Mouse (Mus musculus): ENCODE measurements around the gene Rad52. TPM values are rescaled to one million over a fixed set of nuclear protein-coding genes. Genes with fewer than 3 reads are reported as not detected.

Gene Rad52
- 10 to 100 TPM; 12.3 to 14.3 TPM for total RNA-seq (2021)
- long read RNA-seq, experiment 1, partial matches to known transcripts = 0 of 8 reads
- long read RNA-seq, experiment 1, other reads (novel, unspliced or antisense) = 4 of 8 reads
- long read RNA-seq, experiment 2, partial matches to known transcripts = 2 of 17 reads
- long read RNA-seq, experiment 2, other reads (novel, unspliced or antisense) = 12 of 17 reads

DNA sequence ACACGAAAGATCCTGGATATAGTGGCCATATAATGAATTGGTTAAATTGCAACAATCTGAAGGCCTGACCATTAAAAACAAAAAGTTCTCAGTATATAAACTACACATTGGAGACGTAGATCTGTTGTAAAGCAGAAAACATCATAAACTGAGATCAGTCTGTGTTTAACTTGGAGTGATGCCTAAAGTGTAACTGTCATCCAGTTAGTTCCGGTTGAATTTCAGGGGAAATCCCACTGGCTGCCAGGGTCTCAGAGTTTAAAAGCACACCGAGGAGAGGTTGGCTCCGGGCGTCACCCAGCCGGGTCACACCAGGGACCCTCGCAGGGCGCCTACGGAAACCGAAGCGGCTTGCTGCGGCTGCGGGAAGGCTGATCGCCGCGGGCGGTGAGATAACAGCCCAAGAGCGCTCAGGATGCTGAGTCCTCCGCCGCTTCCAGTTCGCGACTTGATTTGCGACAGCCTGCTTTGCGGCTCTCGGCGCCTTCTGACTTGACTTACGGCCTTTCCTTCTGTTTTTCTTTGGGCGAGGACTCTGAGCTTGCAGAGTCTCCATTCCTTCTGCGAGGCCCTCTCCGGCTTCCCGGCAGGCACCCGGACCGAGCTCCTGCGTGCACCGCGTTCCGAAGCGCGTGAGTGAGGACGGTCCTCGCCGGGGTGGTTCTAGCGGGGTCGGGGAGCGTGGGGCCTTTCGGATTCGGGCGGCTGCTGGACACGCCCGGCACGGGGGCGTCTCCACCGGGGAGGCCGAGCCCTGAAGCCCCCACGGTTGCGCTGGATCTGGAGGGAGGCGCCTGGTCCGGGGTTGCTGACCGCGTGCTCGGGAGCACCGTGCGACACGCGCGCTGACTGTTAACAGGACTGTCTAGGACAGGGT, at the start of gene Rad52:
Rad52 (plus strand) TSS at position 495 of the 877 bp plus-strand sequence.
- intact Hi-C loops (cut with DNase I) = loop anchor here (2.0 kb wide), 1 partner anchor 56 kb away; no protein-coding TSS in a partner anchor
- DNase-seq = peak; percentile 81 to 85

DNA sequence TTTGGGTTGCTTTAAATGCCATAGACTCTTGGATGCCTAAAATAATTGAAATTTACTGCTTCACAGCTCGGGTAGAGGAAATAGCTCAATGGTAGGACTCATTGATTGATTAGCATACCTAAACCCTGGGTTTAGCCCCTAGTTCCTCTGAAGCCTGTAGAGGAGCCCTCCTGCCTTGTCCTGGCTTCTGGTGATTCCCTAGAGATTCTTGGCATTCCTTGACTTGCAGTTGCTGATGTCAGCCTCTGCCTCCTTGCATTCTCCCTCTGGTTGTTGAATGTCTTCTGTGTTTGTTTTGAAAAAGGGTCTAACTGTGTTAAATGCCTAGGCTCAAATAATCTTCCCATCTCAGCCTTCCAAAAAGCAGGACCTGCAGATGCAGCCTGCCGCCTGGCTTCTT, 48.3 kb upstream of the Rad52 start:
- DNase-seq = no peak

DNA sequence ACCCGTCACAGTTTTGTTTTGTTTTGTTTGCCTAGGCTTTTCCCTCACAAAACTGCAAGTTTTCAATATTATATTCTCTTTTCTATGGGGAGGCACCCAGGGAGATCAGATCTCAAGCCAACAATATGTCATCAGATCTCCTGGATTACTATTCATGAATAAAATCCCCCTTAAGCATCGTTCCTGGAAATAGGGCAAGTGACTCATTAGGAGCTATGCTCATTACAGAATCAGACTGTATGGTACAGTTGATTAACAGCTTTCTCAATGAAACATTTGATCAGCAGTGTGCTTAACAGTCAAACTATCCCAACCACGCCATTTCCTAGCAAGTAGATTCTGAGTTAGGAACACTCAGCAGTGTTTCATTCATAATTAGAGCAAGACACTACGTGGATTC, 47.0 kb upstream of the Rad52 start:
- no peak for DNase-seq
- intact Hi-C loops (cut with DNase I) = no loop called here

More for the DNA sequence above, 48.3 kb upstream of the Rad52 start:
- intact Hi-C loops (cut with DNase I) = no loop called here

DNA sequence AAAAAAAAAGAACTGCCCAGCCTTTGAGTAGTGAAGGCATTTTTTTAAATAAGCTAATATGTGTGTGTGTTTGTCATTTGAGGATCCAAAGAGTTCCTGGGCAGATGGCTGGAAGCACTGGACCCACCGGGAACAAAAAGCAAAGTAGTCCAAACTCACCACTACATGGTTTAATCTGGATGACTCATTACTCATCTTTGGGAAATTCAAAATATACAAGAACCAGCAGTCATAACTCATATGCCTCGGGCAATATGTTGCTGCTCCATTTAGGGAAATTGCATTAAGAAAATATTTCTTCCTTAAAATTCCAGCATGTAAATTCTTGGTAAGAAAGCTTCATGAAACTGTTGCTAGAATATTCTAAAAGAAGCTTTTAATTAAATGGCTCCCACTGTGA, 42.3 kb upstream of the Rad52 start:
- DNase-seq = no peak
- intact Hi-C loops (cut with DNase I) = no loop called here

DNA sequence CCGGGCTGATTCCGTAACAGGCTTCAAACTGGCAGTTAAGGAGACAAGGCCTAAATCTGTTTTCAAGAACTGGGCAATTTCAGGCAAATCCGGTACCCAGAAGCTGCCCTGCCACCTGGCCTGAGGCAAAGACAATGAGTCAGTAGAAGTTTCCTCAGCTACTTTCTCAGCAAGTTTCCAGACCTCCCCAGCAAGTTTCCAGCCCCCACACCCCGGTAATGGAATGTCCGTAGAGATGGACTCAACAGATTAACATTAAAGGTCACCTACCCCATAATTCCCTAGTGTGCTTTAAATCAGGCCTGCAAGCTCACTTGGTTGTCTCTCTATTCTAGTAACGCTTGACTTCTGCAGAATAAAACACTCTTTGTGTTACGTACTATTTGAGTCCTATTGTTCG, 41.0 kb upstream of the Rad52 start:
- no peak for DNase-seq
- intact Hi-C loops (cut with DNase I) = no loop called here

DNA sequence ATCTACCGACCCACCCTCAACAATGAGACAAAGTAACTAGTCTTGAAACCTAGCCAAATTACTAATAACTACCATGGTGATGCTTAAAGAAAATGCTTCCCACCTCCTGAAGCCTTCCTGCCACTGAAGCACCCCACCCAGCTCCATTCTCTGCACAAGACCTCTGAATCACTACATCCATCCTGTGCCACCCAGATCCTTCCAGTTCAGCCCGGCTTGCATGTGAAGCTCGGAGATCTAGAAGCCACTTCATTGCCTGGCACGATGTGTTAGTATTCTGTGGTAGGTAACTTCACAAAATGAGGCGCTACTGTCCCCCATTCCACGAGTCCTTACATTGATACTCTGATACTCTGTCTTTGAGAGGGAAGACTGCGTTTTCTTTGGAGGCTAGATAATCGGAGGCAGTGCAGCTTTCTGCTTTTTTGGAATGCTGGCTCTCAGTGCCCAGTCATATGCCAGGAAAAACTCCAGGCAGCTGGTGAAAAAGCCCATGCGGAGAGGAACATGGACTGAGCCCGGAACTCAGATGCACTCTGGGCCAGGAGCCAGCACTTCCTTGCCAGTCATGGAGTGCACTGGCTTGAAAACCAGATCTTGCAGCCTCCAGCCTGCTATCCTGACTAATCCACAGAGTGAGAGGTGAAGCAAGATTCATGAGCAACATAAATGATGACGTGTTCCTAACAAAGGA, 38.0 kb upstream of the Rad52 start:
- peak; percentile 74 to 85 for DNase-seq

DNA sequence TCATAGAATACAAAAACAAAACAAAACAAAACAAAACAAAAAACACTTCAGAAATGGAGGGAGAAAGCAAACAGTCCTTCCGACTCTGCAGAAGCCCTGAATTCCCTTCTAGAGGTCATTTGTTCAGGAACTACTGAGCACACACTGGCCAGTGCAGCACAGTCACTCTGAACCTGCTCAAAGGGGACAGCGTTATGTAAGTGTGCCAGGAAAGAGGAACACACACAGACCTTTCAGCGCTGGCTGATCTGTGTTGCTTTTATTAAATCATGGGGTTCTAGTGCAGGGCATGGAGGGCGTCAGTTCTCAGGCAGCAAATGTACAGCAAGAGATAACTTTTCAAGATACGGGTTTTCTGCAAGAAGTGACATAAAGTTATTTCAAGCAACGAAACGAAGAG, 19.3 kb upstream of the Rad52 start:
- DNase-seq = no peak

More for the DNA sequence above, 38.0 kb upstream of the Rad52 start:
- intact Hi-C loops (cut with DNase I) = no loop called here

DNA sequence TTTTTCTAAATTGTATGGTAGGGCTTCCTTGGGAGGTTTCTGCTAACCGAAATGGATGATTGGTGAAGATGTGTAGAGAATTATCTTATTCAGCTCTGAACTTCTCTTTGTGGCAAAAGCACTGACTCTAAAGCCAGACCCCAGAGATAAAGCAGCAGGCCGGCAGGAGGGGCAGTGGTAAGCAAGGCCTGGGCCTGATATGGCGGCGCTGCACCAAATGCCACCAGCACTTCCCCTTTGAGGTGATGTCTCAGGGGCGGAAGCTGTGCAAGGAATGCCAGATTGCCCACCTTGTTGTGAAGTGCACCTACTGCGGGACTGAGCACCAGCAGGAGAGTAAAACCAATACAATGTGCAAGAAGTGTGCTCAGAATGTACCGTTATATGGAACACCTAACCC, 9.8 kb upstream of the Rad52 start:
- intact Hi-C loops (cut with DNase I) = no loop called here
- no peak for DNase-seq

More for the DNA sequence above, 19.3 kb upstream of the Rad52 start:
- intact Hi-C loops (cut with DNase I) = no loop called here

DNA sequence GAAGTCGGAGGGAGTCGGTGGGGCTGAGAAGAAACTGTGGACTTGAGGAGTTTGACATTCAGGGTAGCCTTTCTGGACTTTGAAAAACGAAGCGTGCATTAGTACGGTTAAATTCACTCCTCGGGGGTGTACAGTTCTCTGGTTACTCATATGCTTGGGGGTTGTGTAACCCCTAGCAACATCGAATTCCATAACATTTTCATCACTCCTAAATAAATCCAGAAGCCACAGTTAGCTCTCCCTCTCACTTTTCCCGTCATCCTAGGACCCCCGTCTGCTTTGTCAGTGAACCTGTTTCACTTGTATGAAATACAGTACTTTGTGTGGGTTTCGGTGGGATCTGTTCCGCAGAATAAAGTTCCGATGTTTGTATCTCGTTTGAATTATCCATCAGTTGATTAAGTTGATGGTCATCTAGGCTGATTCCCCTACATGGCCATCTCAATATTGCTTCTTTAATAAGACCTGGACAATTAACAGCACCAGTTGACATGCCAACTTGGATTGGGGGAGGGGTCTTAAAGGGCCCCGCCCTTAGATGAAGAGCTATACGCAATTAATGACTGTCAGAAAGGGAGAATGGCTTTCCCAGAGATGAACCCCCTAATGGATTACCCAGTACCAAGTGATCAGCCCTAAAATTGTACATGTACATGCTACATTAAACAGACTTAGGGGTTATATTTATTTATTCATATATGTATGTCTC, 737 bp downstream of the Rad52 start:
- no peak for DNase-seq
- intact Hi-C loops (cut with DNase I) = loop anchor here (2.0 kb wide), 1 partner anchor 56 kb away; no protein-coding TSS in a partner anchor

DNA sequence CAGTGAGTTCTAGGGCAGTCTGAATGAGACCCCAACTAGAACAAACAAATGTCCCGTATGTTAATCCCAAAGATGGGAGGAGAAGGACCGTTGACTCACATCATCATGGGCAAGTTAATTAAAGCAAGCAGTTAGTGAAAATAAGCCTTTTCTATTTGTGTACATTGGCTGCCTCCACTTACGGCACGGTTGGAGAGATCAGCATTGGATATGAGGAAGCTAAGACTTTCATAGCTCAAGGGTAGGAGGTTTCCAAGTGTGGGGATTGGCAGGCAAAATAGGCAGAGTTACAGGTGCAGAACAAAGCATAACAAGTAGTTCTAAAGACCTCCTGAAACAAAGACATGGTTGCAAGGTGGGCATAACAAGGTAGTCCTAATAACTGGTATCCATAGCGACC, 3.0 kb downstream of the Rad52 start:
- intact Hi-C loops (cut with DNase I) = no loop called here

DNA sequence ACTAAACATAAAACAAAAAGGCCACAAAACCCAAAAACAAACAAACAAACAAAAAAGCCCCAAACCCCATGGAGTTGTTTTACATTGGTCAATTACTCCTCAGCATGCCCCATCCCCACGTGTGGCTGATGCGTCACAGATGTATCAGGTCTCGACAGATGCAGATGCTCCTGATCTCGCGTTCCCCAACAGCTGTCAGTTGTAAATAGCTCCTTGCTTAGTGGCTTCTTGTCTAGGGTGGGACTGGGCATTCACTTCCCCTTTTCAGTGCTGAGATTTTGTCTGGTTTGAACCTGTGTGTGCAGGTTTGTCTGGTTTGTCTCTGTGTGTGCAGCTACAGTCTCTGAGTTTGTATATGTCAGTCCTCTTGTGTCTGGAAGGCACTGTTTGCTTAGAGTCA, 9.5 kb downstream of the Rad52 start:
- DNase-seq = no peak
- intact Hi-C loops (cut with DNase I) = no loop called here

More for the DNA sequence above, 3.0 kb downstream of the Rad52 start:
- no peak for DNase-seq

DNA sequence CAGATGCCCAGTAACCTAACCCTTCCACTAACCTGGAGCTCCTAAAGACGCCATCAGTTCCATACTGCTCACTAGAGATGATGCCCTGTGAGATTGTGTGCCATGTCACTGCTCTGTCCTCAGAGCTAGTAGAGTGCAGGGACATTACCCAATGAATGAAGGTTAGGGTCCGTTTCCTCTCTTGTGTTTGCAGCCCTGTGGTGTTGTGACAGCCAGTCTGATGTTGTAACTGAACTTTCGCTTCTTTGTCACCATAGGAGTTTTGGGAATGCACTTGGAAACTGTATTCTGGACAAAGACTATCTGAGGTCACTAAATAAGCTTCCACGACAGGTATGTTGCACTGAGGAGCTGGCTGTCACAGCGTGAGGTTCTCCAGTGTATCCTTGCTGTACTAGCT, 13.2 kb downstream of the Rad52 start:
- no peak for DNase-seq
- intact Hi-C loops (cut with DNase I) = no loop called here

DNA sequence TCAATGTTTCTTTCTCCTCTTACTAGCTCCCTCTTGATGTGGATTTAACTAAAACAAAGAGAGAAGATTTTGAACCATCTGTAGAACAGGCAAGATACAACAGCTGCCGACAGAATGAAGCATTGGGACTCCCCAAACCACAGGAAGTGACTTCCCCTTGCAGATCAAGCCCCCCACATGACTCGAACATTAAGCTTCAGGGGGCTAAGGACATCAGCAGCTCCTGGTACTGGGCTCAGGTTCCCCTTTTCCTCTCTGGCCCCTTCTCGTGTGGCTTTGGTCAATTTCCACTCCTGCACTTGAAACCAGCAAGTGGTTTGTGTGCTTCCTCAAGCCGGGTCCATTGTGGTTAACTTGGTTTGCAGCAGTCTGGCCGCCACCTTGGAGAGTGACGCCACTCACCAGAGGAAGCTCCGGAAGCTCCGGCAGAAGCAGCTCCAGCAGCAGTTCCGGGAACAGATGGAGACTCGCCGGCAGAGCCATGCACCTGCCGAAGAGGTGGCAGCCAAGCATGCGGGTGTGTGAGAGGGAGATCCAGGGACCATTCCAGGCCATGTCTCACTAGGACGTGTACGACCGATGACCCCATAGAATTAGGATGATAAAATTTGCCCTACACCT, 16.2 kb downstream of the Rad52 start:
- intact Hi-C loops (cut with DNase I) = no loop called here
- DNase-seq = peak; percentile 13

DNA sequence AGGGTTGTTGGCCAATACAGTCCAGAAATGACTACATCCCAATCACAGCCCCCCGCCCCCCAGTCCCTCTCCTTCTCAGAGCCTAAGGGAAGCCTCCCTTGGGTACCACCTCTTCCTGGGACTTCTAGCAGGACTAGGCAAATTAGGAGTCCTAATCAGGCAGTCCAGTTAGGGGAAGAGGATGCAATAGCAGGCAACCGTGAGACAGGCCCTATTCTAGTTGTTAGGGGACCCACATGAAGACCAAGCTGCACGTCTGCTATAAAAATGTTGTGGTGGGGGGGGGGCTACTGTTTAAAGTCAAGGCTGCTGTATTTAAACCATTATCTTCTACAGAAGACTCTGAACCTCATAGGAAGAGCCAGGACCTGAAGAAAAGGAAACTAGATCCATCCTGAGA, 19.6 kb downstream of the Rad52 start:
- intact Hi-C loops (cut with DNase I) = loop anchor here (5.0 kb wide), 1 partner anchor 435 kb away; no protein-coding TSS in a partner anchor
- no peak for DNase-seq

DNA sequence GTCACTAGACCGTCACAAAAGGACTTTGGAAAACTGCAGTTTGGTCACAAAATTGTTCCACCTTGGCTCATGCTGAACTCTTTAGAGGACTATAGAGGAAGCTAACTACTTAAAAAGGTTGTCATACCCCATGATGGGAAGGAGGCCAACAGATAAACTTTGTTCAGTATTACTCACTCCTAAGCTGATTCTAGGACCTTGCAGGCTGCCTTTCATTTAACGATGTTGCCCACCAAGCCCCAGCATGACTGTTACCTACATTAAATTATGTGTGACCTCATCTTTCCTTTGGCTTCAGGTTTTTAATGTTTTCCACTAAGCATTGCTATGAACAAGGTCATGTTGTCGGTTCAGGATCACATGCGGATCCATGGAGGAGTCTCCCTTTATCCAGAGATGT, 20.0 kb downstream of the Rad52 start:
- intact Hi-C loops (cut with DNase I) = loop anchor here (5.0 kb wide), 1 partner anchor 435 kb away; no protein-coding TSS in a partner anchor
- DNase-seq = no peak

DNA sequence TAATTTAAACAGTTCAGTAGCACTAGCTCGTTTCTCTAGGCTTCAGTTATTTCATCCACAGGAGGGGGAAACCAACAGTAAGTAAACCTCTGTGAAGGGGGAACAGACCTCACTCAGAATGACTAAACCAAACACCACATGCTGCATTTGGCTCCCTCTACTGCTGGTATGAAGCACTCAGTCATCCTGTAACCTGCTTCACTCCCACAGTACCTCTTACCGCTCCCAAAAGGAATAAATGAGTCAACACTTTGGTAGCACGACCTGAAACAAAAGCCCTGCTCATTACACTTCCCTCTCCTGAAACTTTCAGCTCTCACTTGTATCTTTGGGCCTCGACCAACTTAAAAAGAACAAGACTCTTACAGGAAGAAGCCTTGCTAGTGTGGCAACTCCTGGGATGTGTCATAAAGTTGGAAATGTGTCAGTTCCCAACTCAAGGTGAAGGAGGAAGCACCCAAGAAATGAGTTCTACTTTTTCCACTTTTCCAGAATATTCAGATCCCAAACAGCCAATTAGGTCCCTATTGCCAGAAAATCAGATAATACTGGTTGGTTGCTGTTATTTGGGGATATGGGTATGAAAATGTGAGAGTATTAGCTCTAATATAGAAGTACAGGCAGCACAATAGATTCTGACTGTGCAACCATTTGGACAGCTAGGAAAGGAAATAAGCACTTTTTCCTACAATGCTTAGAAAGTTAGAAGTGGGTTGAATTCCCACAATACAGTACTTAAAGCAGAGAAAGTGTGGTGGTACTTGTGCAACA, 21.9 kb downstream of the Rad52 start:
- intact Hi-C loops (cut with DNase I) = loop anchor here (2.0 to 5.0 kb wide), 2 partner anchors 132 to 437 kb away; no protein-coding TSS in a partner anchor
- DNase-seq = peak in 1 of 2 experiments; percentile 17

All from heart, postnatal 14 days (tissue).